Mouse (Mus musculus) lung, postnatal 10 days (tissue): ENCODE results near the gene Mtmr10.

Experiments used
- DNase-seq: peaks from one replicate; pipeline ENCODE4 v3.0.0; 2021

Mtmr10 gene

GRCm38 (mm10) chr7:64373830-64374562, 86.5 kb downstream of the Mtmr10 start, which contains the start of gene Fan1:
Fan1 (minus strand) TSS chr7:64374095.
- DNase-seq, result peak; percentile 92
